Mouse (Mus musculus) T-helper 17 cell (primary cell): ENCODE data around the gene Mylk.

ENCODE experiments used
- in situ Hi-C, 2 experiments: fragments of 300-600 bp; cut with MboI, MseI; formaldehyde crosslinking; loops; 1 replicate in 1 of 2; 2 replicates in 1 of 2; pipeline ENCODE4 v1.15.1; 2025; ENCODE audit warnings: high pct_unique_total_duplicates in 2 of 2

Gene Mylk

DNA sequence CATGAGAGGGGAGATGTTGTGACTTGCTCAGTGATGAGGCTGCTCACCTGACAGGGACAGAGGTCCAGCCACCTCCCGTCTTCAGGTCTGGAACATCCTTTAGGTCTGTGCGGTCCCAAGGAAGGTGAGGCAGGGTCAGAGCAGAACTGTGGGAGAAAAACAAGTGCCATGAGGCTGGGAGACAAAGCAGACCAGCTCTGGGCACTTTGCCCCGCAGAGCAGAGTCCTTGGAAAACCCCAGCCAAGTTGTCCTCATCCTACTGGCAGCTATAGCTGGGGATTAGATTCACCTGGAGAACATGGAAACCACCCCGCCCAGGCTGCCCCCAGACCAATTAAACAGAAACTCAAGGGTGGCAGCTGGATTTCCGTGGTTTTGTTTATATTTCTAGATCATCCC is 195.4 kb downstream of the Mylk start:
- in situ Hi-C loops = no loop called here

- in situ Hi-C loops = no loop called here
These were observed 196.9 kb downstream of the Mylk start for GRCm38 (mm10) chr16:34941915-34942314.

DNA sequence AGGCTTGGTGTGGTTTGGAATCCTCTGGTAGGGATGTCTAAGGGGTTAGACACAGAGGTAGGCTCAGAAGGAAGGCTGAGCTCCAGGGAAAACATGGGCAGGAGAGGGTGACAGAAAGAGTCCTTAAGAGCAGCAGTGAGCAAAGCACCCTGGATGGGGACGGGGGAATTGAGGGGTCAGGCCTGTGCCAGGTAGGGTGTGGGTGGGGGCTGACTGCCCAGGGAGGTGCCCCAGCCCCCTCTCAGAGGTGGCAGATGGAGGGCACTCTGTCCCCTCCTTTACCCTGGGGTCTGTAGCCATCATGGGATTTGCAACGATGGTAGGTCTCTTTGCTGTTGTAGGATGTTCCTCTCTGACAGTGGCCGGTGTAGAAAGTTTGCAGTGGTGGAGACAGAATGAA is 201.3 kb downstream of the Mylk start:
- in situ Hi-C loops = no loop called here

- in situ Hi-C loops = no loop called here
These were observed 205.9 kb downstream of the Mylk start for GRCm38 (mm10) chr16:34950935-34951334.

DNA sequence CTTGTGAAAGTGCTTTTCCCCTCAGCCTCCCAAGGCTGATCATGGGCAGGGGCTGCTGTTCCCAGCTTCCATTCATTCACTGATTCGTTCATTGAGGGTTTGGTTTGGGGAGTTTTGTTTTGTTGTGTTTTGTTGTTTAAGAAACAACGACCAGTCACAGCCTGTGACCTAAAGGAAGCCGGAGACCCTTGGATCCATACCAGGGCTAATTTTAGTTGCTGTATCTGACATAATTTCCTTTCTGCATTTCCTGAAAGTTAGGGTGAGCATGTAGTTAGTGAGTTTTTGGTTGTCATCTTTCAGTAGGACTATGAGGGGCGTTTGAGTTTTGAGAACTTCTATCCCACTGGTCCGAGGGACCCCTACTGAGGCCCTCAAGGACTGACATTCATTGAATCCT is 207.2 kb downstream of the Mylk start:
- in situ Hi-C loops = no loop called here

DNA sequence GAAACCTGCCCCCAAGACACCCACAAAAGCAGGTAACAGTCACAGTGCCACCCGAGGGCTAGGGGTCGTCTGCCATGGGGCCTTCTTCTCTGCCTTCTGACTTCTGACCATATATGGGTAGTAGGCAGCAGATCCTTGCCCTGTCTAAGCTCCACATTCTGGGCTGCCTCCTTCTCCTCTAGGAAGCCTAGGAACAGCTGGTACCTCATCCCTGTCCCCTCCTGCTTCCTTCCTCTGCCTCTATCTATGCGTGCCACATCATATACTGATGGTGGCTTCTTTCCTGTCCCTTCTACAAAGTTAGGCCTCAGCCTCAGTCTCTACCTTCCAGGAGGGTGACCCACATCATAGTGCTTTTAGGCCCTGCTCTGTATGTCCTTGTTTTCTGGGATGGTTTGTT is 207.8 kb downstream of the Mylk start:
- in situ Hi-C loops = no loop called here

GRCm38 (mm10) chr16:34953501-34953900 is 208.5 kb downstream of the Mylk start:
- in situ Hi-C loops = no loop called here

DNA sequence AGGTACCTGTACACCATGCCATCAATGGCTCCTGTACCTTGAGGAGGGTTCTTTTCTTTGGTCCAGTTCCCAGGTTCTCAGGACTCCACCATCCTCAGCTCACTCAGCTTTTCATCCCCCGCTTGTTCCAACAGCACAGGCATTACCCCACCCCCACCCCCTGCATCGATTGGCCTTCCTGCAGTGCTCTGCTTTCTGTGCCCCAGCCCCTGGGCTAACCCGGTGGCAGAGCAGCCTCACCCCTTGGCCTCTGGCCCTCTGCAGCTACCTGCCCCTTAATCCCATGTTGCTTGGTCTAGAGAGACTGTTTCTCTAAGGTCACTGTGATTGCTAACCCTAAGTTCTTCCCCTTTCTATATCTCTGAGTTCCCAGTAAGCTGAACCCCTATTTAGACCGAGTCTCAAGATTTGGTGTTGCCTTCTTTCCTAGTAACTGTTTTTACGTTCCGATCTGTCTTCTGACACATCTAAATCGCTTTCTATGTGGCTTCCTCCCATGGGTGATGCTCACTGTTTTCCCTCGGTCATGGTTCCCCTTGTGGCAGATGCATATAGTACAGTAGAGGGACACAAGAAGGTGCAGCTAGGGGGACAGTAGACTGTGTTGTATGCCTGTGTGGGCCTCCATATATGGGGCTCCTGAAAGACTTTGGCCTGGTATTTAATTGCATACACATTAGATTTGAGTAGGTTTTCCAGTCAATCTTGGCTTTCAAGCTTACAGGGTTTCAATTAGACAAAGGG is 212.6 kb downstream of the Mylk start:
- in situ Hi-C loops = no loop called here

GRCm38 (mm10) chr16:34958667-34959066 is 213.7 kb downstream of the Mylk start:
- in situ Hi-C loops = no loop called here

- in situ Hi-C loops = no loop called here
These were observed 214.3 kb downstream of the Mylk start for GRCm38 (mm10) chr16:34959261-34959660.

DNA sequence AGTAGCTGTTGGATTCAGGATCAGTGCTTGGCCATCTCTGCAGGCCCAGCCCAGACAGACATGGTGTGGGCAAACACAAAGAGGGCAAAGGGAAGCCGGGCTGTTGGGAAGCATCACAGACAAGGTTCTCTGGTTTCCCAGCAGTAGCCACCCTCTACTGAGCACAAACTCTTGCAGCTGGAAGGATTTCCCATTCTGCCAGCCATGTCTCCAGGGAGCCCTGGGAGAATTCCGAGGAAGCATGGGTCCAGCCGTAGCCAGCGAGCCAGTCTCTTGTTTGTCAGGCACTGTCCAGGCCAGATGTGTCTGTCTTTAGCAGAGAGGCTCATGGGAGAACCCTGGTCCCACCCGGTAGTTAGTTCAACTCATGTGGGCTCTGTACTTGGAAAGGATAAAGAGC is 215.2 kb downstream of the Mylk start:
- in situ Hi-C loops = no loop called here

DNA sequence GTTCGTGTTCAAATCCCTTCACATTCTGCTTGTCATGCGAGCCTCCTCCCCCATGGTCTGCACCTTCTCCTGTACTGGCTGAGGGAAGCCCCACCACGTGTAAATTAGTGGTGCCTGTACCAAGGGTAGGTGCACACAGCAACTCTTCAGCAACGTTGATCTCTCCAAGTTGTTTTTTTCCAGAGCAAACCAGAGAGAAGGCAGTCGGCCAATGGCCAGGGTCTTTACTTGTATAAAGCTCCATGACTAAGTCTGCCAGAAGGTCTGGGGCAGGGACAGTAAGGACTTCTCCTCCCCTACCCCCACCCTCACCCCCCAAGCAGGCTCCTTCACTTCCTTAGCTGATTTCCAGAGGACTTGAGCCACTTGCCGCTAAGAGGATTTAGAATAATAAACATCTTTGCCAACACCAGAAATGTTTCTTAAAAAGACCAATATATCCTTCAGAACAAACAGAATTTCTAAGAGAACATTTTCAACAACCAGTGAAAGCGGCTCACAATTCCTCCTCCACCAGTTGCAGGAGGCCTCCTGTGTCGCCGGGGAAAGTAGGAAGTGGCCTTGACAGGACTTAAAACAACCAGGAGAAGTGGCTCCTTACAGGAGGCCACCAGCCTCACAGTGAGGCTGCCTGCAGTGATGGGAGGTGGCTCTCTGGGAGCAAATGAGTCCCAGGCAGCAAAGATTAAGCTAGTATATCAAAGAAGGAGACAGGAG is 216.0 kb downstream of the Mylk start:
- in situ Hi-C loops = no loop called here

- in situ Hi-C loops = no loop called here
These were observed 217.3 kb downstream of the Mylk start for GRCm38 (mm10) chr16:34962322-34962721.

DNA sequence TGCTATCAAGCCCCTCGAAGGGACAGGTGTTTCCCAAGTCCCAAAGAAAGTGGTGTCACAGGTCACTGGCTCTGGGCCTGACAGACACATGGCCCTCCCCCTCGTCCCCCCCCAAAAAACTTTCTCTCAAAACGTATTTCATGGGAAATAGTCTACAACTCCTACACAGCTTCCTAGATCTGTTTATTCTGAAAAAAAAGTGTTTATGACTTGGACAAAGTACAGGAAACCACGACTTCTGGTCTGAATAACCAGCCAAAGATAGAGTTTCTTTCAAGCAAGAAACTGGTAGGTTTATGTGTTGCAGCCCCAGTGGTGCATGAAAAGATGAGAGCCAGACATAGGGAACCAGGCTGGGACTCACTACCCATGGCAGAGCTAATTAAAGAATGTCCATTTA is 218.0 kb downstream of the Mylk start:
- in situ Hi-C loops = no loop called here

GRCm38 (mm10) chr16:34966620-34967081 is 221.6 kb downstream of the Mylk start:
- in situ Hi-C loops = no loop called here

DNA sequence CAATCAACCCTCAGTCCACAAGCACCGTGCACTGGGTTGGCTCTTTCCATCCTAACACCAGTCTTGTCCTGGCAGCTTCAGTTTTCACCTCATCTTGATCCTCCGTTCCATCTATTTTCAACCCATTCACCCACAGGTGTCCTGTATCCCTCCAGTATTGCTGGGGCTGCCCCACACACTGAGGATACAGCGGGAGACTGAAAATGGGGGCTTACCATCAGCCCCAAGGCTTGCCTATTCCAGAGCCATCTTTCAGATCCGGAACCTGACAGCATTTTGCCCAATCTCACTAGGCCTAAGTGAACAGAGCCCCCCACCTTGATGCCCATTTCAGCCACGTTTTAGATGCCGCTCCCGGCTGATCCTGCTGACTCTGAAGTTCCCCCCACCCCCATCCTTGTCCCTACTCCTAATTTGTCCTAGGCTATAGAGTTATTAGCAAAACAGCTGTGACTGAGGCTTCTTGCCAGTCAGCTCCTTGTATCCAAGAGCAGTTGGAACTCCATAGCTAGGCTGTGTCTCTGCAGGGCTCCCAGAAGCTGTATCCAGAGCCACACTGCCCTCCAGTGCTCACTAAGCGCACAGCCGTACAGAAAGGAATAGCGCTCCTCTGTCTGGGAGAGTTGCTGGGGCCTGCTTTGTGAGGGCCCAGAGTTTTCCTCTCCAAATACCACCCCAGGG is 222.2 kb downstream of the Mylk start:
- in situ Hi-C loops = no loop called here

DNA sequence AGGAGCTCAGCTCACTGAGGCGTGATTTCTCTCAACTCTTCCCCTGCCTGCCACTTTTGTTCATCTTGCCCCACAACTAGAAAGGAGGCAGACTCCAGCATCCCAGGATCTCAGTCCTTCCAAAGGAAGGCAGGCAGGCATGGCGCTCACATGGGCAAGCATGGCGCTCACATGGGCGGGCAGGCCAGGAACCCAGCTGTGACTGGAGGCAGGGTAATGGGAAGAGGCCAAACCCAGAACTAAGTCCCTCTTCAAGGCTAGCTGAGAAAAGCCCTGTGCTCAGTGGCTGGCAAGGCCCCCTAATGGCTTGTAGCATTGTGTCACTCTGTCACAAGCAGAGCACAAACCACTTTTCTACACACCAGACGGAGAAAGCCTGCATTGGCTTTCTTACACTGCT is 223.2 kb downstream of the Mylk start:
- in situ Hi-C loops = no loop called here

- in situ Hi-C loops = no loop called here
These were observed 227.5 kb downstream of the Mylk start for GRCm38 (mm10) chr16:34972471-34972870.

DNA sequence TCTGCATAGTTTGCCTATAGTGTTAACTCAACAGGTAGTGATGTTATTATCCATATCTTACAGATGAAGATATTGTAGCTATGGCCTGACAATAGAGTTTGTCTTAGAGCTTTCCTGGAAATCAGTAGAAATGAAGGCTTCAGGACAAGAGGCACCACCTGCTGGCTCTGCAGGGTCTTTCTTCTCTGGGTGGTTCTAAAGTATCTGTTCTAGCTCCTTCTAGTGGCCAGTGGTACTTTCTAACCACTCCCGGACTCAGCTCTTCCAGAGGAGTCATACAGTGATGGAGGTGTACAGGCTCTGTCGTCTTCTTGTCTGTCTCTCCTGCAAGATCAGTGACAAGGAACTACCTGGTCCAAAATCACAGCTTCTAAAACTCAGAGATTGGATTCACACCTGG is 230.5 kb downstream of the Mylk start:
- in situ Hi-C loops = no loop called here

GRCm38 (mm10) chr16:34976630-34977029 is 231.6 kb downstream of the Mylk start:
- in situ Hi-C loops = no loop called here

GRCm38 (mm10) chr16:34978018-34978417 is 233.0 kb downstream of the Mylk start:
- in situ Hi-C loops = no loop called here

- in situ Hi-C loops = no loop called here
These were observed 236.0 kb downstream of the Mylk start for GRCm38 (mm10) chr16:34981009-34981408.
